Mouse (Mus musculus) neural tube, embryonic 11.5 days (tissue): ENCODE data around the gene Kirrel2. TPM values are rescaled to one million over a fixed set of nuclear protein-coding genes. Genes with fewer than 3 reads are reported as not detected.
"Not testable (repeated sequence)": the region's sequence is repeated elsewhere in the genome, so short reads cannot be mapped to it uniquely, and the experiment has no call there.

ENCODE experiments used
- ATAC-seq: fragments of 200-750 bp; cut with Nextera tagmentation; 2 replicates; pipeline ENCODE4 v1.8.0; 2017; ENCODE audit warnings: moderate number of reproducible peaks, mild to moderate bottlenecking, moderate TSS enrichment, moderate library complexity; ENCODE audit not compliant: insufficient read depth, low FRiP score, low TSS enrichment
- DNase-seq: peaks from one replicate; pipeline ENCODE4 v3.0.0-alpha.2; 2015; ENCODE audit warnings: low spot score
- H3K27ac ChIP-seq: fragments of 300-500 bp; sonication (generic); 2 replicates; pipeline ENCODE4 v1.5.1; 2014; ENCODE audit warnings: low read depth, mild to moderate bottlenecking, low read length
- H3K27me3 ChIP-seq: fragments of 300-500 bp; sonication (generic); 2 replicates; pipeline ENCODE4 v1.6.1; 2014; ENCODE audit warnings: mild to moderate bottlenecking, low read length, mixed read lengths; ENCODE audit not compliant: control insufficient read depth, insufficient read depth
- H3K36me3 ChIP-seq: fragments of 300-500 bp; sonication (generic); 2 replicates; pipeline ENCODE4 v1.6.1; 2014; ENCODE audit warnings: mild to moderate bottlenecking, low read length, moderate library complexity, mixed read lengths; ENCODE audit not compliant: control insufficient read depth, insufficient read depth
- H3K4me1 ChIP-seq: fragments of 300-500 bp; sonication (generic); 2 replicates; pipeline ENCODE4 v1.6.1; 2014; ENCODE audit warnings: low read length, mixed read lengths; ENCODE audit not compliant: control insufficient read depth, insufficient read depth
- H3K4me2 ChIP-seq: fragments of 300-500 bp; sonication (generic); 2 replicates; pipeline ENCODE4 v1.6.1; 2014; ENCODE audit warnings: low read depth, mild to moderate bottlenecking, moderate library complexity
- H3K4me3 ChIP-seq: fragments of 300-500 bp; sonication (generic); 2 replicates; pipeline ENCODE4 v1.5.1; 2014; ENCODE audit warnings: low read depth, low read length
- H3K9ac ChIP-seq: fragments of 300-500 bp; sonication (generic); 2 replicates; pipeline ENCODE4 v1.6.1; 2014; ENCODE audit warnings: mild to moderate bottlenecking, low read length
- H3K9me3 ChIP-seq: fragments of 300-500 bp; sonication (generic); 2 replicates; pipeline ENCODE4 v1.6.1; 2016; ENCODE audit warnings: low read length; ENCODE audit not compliant: control insufficient read depth
- WGBS: fragments of 180-500 bp; shearing (Covaris S2); extraction: QIAGEN DNeasy Blood & Tissue Kit; methylation state at CpG from one replicate; pipeline ENCODE4 v1.1.7; 2014; 5-methylcytosine and 5-hydroxymethylcytosine counted together
- polyA plus RNA-seq: library from polyadenylated mRNA; unstranded; fragments of >200 nt; fragmentation: Nextera tagmentation; extraction: Ambion mirVana; gene quantifications from 2 replicates; pipeline ENCODE4 v1.2.1, GENCODE M21; 2014

Kirrel2 gene
- polyA plus RNA-seq, 1 experiment from 2014 or later: 19.0 TPM

DNA sequence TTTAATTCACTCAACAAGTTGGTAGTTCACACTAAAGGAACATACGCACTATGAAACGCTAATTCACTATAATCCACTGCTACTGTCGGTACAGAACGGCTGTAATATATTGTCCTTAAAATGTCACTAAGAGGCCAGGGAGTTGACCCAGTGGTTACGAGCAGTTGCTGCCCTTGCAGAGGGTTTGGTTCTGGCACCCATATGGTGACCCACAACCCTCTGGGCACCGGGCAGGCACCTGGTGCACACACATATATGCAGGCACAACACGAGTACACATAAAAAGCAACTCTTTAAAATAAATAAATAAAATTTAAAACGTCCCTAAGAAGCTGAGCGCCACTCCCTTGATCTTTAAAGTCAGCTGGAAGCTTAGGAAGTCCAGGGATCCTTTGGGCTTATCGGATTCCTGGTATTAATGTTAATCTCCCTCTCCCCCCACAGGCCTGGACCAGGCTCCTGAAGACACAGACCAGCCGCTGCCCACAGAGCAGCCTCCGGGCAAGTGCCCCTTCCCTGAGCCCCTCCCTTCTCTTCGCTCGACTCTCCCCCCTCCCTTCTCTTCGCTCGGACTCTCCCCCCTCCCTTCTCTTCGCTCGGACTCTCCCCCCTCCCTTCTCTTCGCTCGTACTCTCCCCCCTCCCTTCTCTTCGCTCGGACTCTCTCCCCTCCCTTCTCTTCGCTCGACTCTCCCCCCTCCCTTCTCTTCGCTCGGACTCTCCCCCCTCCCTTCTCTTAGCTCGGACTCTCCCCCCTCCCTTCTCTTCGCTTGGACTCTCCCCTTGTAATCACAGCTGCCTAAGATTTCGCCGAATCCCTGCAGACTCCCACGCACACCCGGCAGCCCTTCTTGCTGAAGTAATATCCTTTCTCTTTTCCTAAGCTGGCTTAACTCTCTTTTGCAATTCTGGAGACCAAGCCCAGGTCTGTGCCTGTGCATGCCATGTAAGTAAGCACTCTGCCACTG, 20.2 kb upstream of the Kirrel2 start:
- Histone ChIP-seq H3K4me3 (peak overlapping the region; percentile 19), H3K27me3 (no peaks in the 10 kb centered on the region), H3K27ac (no peak overlapping the region), H3K36me3 (no peaks in the 10 kb centered on the region), H3K9me3 (no peaks in the 10 kb centered on the region), H3K9ac (no peak overlapping the region), H3K4me2 (peak overlapping the region; percentile 33), H3K4me1 (no peaks in the 10 kb centered on the region)
- 15% methylated on average over 27 of the region's 32 CpGs for WGBS
- DNase-seq (peak; percentile 56), ATAC-seq (no peak; the same call in 1 of the 2 replicates)

DNA sequence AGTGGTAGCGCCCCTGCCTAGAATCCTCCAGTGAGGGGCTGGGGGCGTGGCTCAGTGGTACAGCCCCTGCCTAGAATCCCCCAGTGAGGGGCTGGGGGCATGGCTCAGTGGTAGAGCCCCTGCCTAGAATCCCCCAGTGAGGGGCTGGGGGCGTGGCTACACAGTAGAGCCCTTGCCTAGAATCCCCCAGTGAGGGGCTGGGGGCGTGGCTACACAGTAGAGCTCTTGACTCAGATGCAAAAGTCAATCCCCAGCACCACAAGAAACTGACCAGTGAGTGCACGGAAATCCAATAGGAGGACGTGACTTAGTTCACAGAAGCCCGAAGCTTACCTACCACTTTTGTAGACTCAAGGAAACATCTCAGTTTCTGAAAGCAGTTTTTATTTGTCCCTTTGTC, 18.6 kb upstream of the Kirrel2 start:
- H3K36me3 ChIP-seq, H3K27me3 ChIP-seq, H3K9ac ChIP-seq, H3K9me3 ChIP-seq, H3K27ac ChIP-seq, ATAC-seq, H3K4me1 ChIP-seq, H3K4me2 ChIP-seq, H3K4me3 ChIP-seq, DNase-seq: not testable (repeated sequence)
- WGBS: 88% methylated on average over 7 of the region's 7 CpGs

DNA sequence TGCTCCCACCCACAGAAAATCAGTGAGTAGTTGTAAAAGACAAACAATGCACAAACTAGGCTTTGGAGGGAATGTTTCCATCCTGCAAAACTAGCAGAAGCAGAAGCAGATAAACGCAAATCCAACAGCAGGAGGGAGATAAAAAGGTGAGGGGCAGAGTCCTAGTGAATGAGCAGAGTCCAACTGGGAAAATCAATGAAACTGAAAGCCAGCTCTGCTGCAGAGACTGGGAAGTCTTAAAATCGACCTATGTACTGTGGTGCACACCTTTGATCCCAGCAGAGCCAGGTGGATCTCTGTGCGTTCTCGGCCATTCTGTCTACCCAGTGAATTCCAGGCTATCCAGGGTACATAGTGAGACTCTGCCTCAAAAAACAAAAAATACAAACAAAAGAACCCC, 17.5 kb upstream of the Kirrel2 start:
- peak; percentile 5 for DNase-seq
- no peaks in the 10 kb centered on the region for H3K36me3 ChIP-seq
- no peaks in the 10 kb centered on the region for H3K9me3 ChIP-seq
- H3K4me1 ChIP-seq: no peaks in the 10 kb centered on the region
- no peaks in the 10 kb centered on the region for H3K27me3 ChIP-seq
- H3K27ac ChIP-seq: no peak overlapping the region
- H3K4me3 ChIP-seq: no peak overlapping the region
- 79% methylated on average over 4 of the region's 4 CpGs for WGBS
- no peak overlapping the region for H3K9ac ChIP-seq
- no peak overlapping the region for H3K4me2 ChIP-seq
- ATAC-seq: no peak

DNA sequence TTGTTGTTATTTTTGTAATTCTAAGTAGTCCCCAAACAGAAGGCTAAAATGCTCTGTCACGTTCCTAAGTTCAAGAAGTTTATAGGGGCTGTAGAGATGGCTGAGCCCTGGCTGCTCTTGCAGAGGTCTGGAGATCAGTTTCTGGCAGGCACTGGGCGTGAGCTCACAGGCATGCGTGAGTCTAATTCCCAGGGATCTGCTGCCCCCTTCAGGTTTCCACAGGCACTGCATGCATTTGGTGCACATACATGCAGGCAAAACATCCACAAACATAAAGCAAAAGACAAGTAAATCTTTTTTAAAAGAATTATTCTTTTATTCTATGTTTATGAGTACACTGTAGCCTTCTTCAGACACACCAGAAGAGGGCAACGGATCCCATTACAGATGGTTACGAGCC, 14.9 kb upstream of the Kirrel2 start:
- peaks cover 8% of the 10 kb centered on the region for H3K27me3 ChIP-seq

DNA sequence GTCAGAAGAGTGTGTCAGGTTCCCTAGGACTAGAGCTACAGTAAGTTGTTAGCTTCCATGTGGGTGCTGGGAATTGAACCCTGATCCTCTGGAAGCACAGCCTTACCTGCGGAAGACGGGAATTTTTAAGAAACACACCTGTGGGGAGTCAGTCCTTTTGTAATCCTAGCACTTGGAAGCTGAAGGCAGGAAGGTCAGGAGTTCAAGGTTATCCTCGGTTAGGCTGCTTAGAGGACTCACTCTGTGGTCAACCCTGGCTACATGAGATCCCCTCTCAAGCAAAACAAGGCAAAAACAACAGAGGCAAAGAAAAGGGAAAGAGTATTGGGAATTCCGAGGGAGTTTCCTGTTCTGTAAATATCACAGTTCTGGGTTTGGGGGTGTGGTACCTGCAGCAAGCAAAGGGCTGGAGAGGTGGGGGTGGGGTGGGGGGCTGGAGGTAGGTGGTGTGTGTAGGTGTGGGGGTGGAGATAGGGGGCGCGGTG, 7.4 kb upstream of the Kirrel2 start:
- WGBS: 14% methylated on average over 6 of the region's 6 CpGs
- no peaks in the 10 kb centered on the region for H3K36me3 ChIP-seq
- 0 out of 2 replicates have a peak, but pooled peaks cover 3% of the 10 kb centered on the region for H3K4me1 ChIP-seq
- ATAC-seq (no peak), DNase-seq (no peak)
- no peak overlapping the region for H3K9ac ChIP-seq
- no peaks in the 10 kb centered on the region for H3K9me3 ChIP-seq
- peaks cover 73% of the 10 kb centered on the region for H3K27me3 ChIP-seq
- no peak overlapping the region for H3K4me3 ChIP-seq
- H3K27ac ChIP-seq: no peak overlapping the region
- no peak overlapping the region for H3K4me2 ChIP-seq

More for the DNA sequence above, 14.9 kb upstream of the Kirrel2 start:
- no peak overlapping the region for H3K4me3 ChIP-seq
- no peak overlapping the region for H3K27ac ChIP-seq
- no peak overlapping the region for H3K4me2 ChIP-seq
- H3K9ac ChIP-seq: no peak overlapping the region
- no peaks in the 10 kb centered on the region for H3K4me1 ChIP-seq
- DNase-seq (peak; percentile 60), ATAC-seq (no peak)
- no peaks in the 10 kb centered on the region for H3K36me3 ChIP-seq
- 40% methylated on average over 5 of the region's 5 CpGs for WGBS
- no peaks in the 10 kb centered on the region for H3K9me3 ChIP-seq

DNA sequence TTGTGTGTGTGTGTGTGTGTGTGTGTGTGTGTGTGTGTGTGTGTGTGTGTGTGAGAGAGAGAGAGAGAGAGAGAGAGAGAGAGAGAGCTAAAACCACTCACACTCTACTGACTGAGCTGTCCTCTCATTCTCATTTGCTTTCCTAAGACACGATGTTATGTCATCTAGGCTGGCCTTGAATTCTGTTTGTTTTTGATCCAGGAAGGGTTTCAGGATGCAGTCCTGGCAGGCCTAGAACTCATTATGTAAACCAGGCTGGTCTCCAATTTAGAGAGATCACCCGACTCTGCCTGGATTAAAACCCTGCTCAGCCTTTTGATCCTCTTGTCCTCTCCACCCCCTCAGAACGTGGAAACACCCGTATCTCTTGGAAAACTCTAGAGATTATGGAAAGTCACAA, 6.5 kb upstream of the Kirrel2 start:
- peaks cover 77% of the 10 kb centered on the region for H3K27me3 ChIP-seq
- 21% methylated on average over 4 of the region's 4 CpGs for WGBS

DNA sequence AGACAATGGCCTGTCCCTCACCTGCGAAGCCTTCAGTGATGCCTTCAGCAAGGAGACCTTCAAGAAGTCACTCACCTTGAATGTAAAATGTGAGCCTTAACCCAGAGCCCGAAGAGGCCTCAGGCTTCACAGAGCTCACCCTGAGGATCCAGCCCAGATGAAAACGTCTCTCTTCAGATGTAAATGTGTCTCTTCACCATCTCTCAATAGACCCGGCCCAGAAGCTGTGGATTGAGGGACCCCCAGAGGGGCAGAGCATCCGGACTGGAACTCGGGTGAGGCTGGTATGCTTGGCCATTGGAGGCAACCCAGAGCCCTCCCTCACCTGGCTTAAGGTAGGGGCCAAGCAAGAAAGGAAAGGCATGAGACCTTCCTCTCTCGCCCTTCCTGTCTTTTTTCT, 6.1 kb upstream of the Kirrel2 start:
- Histone ChIP-seq H3K27ac (no peak overlapping the region), H3K9ac (no peak overlapping the region), H3K4me1 (peaks cover 4% of the 10 kb centered on the region; the same call in 1 of the 2 replicates), H3K9me3 (no peaks in the 10 kb centered on the region), H3K36me3 (no peaks in the 10 kb centered on the region), H3K4me3 (no peak overlapping the region), H3K4me2 (no peak overlapping the region), H3K27me3 (peaks cover 82% of the 10 kb centered on the region)
- DNase-seq (no peak), ATAC-seq (no peak)
- WGBS: 22% methylated on average over 7 of the region's 7 CpGs

More for the DNA sequence above, 6.5 kb upstream of the Kirrel2 start:
- Histone ChIP-seq H3K27ac (no peak overlapping the region), H3K9ac (no peak overlapping the region), H3K36me3 (no peaks in the 10 kb centered on the region), H3K4me3 (no peak overlapping the region), H3K4me1 (0 out of 2 replicates have a peak, but pooled peaks cover 3% of the 10 kb centered on the region), H3K9me3 (no peaks in the 10 kb centered on the region), H3K4me2 (no peak overlapping the region)
- DNase-seq (no peak), ATAC-seq (no peak)

DNA sequence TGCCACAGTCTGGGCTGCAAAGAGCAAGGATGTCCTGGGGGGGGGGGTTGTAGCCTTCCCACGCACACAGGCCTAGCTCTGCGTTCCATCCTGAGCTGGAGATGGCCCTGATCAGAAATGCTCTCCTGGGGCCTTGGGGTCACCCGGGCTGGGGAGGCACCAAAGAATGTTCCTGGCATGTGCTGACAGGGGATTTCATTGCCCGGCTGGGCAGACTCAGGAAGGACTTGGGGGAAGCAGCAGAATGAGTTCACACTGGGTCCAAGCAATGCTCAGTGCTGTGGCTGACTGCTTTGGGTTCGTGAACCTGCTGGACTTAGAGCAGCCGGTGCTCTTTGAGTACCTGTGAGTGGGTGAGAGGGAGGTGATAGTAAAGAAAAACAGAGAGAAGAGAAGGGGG, 2.0 kb upstream of the Kirrel2 start:
- DNase-seq: no peak
- 35% methylated on average over 6 of the region's 6 CpGs for WGBS
- Histone ChIP-seq H3K36me3 (no peaks in the 10 kb centered on the region), H3K4me3 (no peak overlapping the region), H3K4me1 (peaks cover 10% of the 10 kb centered on the region), H3K27me3 (peaks cover 85% of the 10 kb centered on the region), H3K4me2 (no peak overlapping the region), H3K27ac (no peak overlapping the region), H3K9ac (peak overlapping the region; percentile 32), H3K9me3 (no peaks in the 10 kb centered on the region)
- no peak for ATAC-seq
